Mouse (Mus musculus) MEL (cell line): ENCODE measurements around the gene Spint3. TPM values are rescaled to one million over a fixed set of nuclear protein-coding genes. Genes with fewer than 3 reads are reported as not detected.

Experiments
- DNase-seq: peaks from one replicate; pipeline ENCODE4 v3.0.0; 2011; ENCODE audit warnings: low read depth, low spot score
- H3K27ac ChIP-seq: 2 replicates; pipeline ENCODE4 v1.5.1; 2012; ENCODE audit warnings: low read depth, mild to moderate bottlenecking, control low read depth, low read length, moderate library complexity; ENCODE audit not compliant: control insufficient read depth
- H3K27me3 ChIP-seq, 2 experiments: fragments of 150-350 bp in 1 of 2; sonication (generic) in 1 of 2; 2 replicates each; pipeline ENCODE4 v1.6.1; 2012; ENCODE audit warnings: low read length in 2 of 2, mild to moderate bottlenecking in 2 of 2, improper control_type of control experiment in 1 of 2, moderate library complexity in 1 of 2; ENCODE audit not compliant: insufficient read depth in 2 of 2, control insufficient read depth in 1 of 2
- H3K36me3 ChIP-seq, 2 experiments: 2 replicates each; pipeline ENCODE4 v1.6.1; 2012 to 2014; ENCODE audit warnings: low read length in 2 of 2, improper control_type of control experiment in 1 of 2, inconsistent platforms in 1 of 2, mild to moderate bottlenecking in 1 of 2; ENCODE audit not compliant: insufficient read depth in 2 of 2, control insufficient read depth in 1 of 2
- H3K4me1 ChIP-seq, 2 experiments: fragments of 150-350 bp in 1 of 2; sonication (generic) in 1 of 2; 2 replicates each; pipeline ENCODE4 v1.6.1; 2012; ENCODE audit warnings: low read length in 2 of 2, improper control_type of control experiment in 1 of 2, mild to moderate bottlenecking in 1 of 2; ENCODE audit not compliant: insufficient read depth in 2 of 2, control insufficient read depth in 1 of 2
- H3K4me3 ChIP-seq, 2 experiments: fragments of 150-350 bp in 1 of 2; sonication (generic) in 1 of 2; 2 replicates each; pipeline ENCODE4 v1.5.1; 2012; ENCODE audit warnings: low read depth in 2 of 2, low read length in 2 of 2, mild to moderate bottlenecking in 2 of 2, moderate library complexity in 2 of 2, control low read depth in 1 of 2, improper control_type of control experiment in 1 of 2; ENCODE audit not compliant: control insufficient read depth in 1 of 2, insufficient read depth in 1 of 2
- H3K79me2 ChIP-seq: 2 replicates; pipeline ENCODE4 v1.6.1; 2012; ENCODE audit warnings: mild to moderate bottlenecking, low read length, moderate library complexity; ENCODE audit not compliant: control insufficient read depth, poor library complexity, insufficient read depth
- H3K9ac ChIP-seq: 2 replicates; pipeline ENCODE4 v1.6.1; 2012; ENCODE audit warnings: low read depth, mild to moderate bottlenecking, control low read depth, low read length, moderate library complexity; ENCODE audit not compliant: control insufficient read depth, poor library complexity, severe bottlenecking
- H3K9me3 ChIP-seq: fragments of 150-350 bp; sonication (generic); replicated peaks from 2 replicates; pipeline ENCODE4 v1.6.1; 2012; ENCODE audit warnings: mild to moderate bottlenecking, low read length, improper control_type of control experiment, moderate library complexity; ENCODE audit not compliant: insufficient read depth
- BHLHE40 ChIP-seq: IDR thresholded peaks from 2 replicates; pipeline ENCODE4 v1.6.1; 2012; ENCODE audit warnings: low read depth, mild to moderate bottlenecking, inconsistent platforms, low read length, improper control_type of control experiment, borderline replicate concordance
- CHD1 ChIP-seq: IDR thresholded peaks from 2 replicates; pipeline ENCODE4 v1.6.1; 2012; ENCODE audit warnings: low read depth, mild to moderate bottlenecking, inconsistent platforms, low read length, improper control_type of control experiment
- CHD2 ChIP-seq: IDR thresholded peaks from 2 replicates; pipeline ENCODE4 v1.6.1; 2011; ENCODE audit warnings: low read length, improper control_type of control experiment
- CTCF ChIP-seq, 3 experiments: IDR thresholded peaks in 2 of 3; conservative IDR thresholded peaks in 1 of 3; 2 replicates each; pipeline ENCODE4 v1.5.1; 2011 to 2012; ENCODE audit warnings: low read length in 3 of 3, low read depth in 2 of 3, mild to moderate bottlenecking in 2 of 3, improper control_type of control experiment in 1 of 3, inconsistent platforms in 1 of 3, mixed read lengths in 1 of 3, moderate library complexity in 1 of 3; ENCODE audit not compliant: control insufficient read depth in 1 of 3, insufficient read depth in 1 of 3, poor library complexity in 1 of 3, severe bottlenecking in 1 of 3
- ELF1 ChIP-seq: IDR thresholded peaks from 2 replicates; pipeline ENCODE4 v1.6.1; 2014; ENCODE audit warnings: low read depth, mild to moderate bottlenecking, inconsistent platforms, low read length, improper control_type of control experiment, moderate library complexity
- EP300 ChIP-seq, 2 experiments: IDR thresholded peaks; 2 replicates each; pipeline ENCODE4 v1.6.1; 2011; ENCODE audit warnings: improper control_type of control experiment in 2 of 2, low read length in 2 of 2, low read depth in 1 of 2, mild to moderate bottlenecking in 1 of 2
- ETS1 ChIP-seq: IDR thresholded peaks from 2 replicates; pipeline ENCODE4 v1.6.1; 2012; ENCODE audit warnings: low read depth, mild to moderate bottlenecking, inconsistent platforms, low read length, improper control_type of control experiment, moderate library complexity
- GABPA ChIP-seq: IDR thresholded peaks from 2 replicates; pipeline ENCODE4 v1.6.1; 2012; ENCODE audit warnings: low read depth, mild to moderate bottlenecking, inconsistent platforms, low read length, improper control_type of control experiment, moderate library complexity
- GATA1 ChIP-seq: IDR thresholded peaks from 2 replicates; pipeline ENCODE4 v1.6.1; 2011; ENCODE audit warnings: low read depth, low read length, improper control_type of control experiment
- HCFC1 ChIP-seq: IDR thresholded peaks from 2 replicates; pipeline ENCODE4 v1.6.1; 2012; ENCODE audit warnings: low read depth, mild to moderate bottlenecking, inconsistent platforms, low read length, improper control_type of control experiment, moderate library complexity
- JUND ChIP-seq: IDR thresholded peaks from 2 replicates; pipeline ENCODE4 v1.6.1; 2011; ENCODE audit warnings: low read depth, mild to moderate bottlenecking, improper control_type of control experiment, low read length
- MAFK ChIP-seq: IDR thresholded peaks from 2 replicates; pipeline ENCODE4 v1.6.1; 2011; ENCODE audit warnings: low read depth, mild to moderate bottlenecking, low read length, improper control_type of control experiment, borderline replicate concordance
- MAX ChIP-seq: IDR thresholded peaks from 2 replicates; pipeline ENCODE4 v1.6.1; 2011; ENCODE audit warnings: low read length, improper control_type of control experiment
- MAZ ChIP-seq: IDR thresholded peaks from 2 replicates; pipeline ENCODE4 v1.6.1; 2012; ENCODE audit warnings: low read depth, mild to moderate bottlenecking, inconsistent platforms, low read length, improper control_type of control experiment
- MYC ChIP-seq: IDR thresholded peaks from 2 replicates; pipeline ENCODE4 v1.6.1; 2011; ENCODE audit warnings: low read depth, mild to moderate bottlenecking, low read length, improper control_type of control experiment, moderate library complexity
- NRF1 ChIP-seq: IDR thresholded peaks from 2 replicates; pipeline ENCODE4 v1.6.1; 2014; ENCODE audit warnings: low read depth, mild to moderate bottlenecking, inconsistent platforms, low read length, improper control_type of control experiment, moderate library complexity; ENCODE audit not compliant: poor library complexity, insufficient read depth, severe bottlenecking
- POLR2A ChIP-seq, 2 experiments: IDR thresholded peaks; 2 replicates each; pipeline ENCODE4 v1.6.1; 2011 to 2012; ENCODE audit warnings: low read length in 2 of 2, mild to moderate bottlenecking in 2 of 2, control low read depth in 1 of 2, improper control_type of control experiment in 1 of 2, low read depth in 1 of 2, moderate library complexity in 1 of 2; ENCODE audit not compliant: control insufficient read depth in 1 of 2, insufficient read depth in 1 of 2, poor library complexity in 1 of 2
- POLR2AphosphoS2 ChIP-seq: IDR thresholded peaks from 2 replicates; pipeline ENCODE4 v1.6.1; 2011; ENCODE audit warnings: low read length, improper control_type of control experiment
- RAD21 ChIP-seq: IDR thresholded peaks from 2 replicates; pipeline ENCODE4 v1.6.1; 2011; ENCODE audit warnings: mild to moderate bottlenecking, low read depth, low read length, improper control_type of control experiment
- RCOR1 ChIP-seq: IDR thresholded peaks from 2 replicates; pipeline ENCODE4 v1.6.1; 2012; ENCODE audit warnings: low read depth, mild to moderate bottlenecking, inconsistent platforms, low read length, improper control_type of control experiment
- SIN3A ChIP-seq: IDR thresholded peaks from 2 replicates; pipeline ENCODE4 v1.6.1; 2012; ENCODE audit warnings: low read length, improper control_type of control experiment, inconsistent platforms
- TAL1 ChIP-seq: IDR thresholded peaks from 2 replicates; pipeline ENCODE4 v1.6.1; 2012; ENCODE audit warnings: mild to moderate bottlenecking, inconsistent platforms, low read length, moderate library complexity, mixed read lengths
- TBP ChIP-seq: IDR thresholded peaks from 2 replicates; pipeline ENCODE4 v1.8.0; 2011; ENCODE audit warnings: low read depth, low read length, improper control_type of control experiment
- TCF12 ChIP-seq: IDR thresholded peaks from 2 replicates; pipeline ENCODE4 v1.6.1; 2014; ENCODE audit warnings: low read depth, mild to moderate bottlenecking, inconsistent platforms, low read length, improper control_type of control experiment, moderate library complexity
- UBTF ChIP-seq: IDR thresholded peaks from 2 replicates; pipeline ENCODE4 v1.6.1; 2012; ENCODE audit warnings: low read depth, mild to moderate bottlenecking, inconsistent platforms, low read length, improper control_type of control experiment, moderate library complexity, borderline replicate concordance; ENCODE audit not compliant: insufficient read depth
- USF1 ChIP-seq: IDR thresholded peaks from 2 replicates; pipeline ENCODE4 v1.6.1; 2014; ENCODE audit warnings: low read depth, mild to moderate bottlenecking, inconsistent platforms, low read length, improper control_type of control experiment, moderate library complexity
- ZKSCAN1 ChIP-seq: IDR thresholded peaks from 2 replicates; pipeline ENCODE4 v1.6.1; 2012; ENCODE audit warnings: low read depth, mild to moderate bottlenecking, inconsistent platforms, low read length, improper control_type of control experiment, moderate library complexity
- ZMIZ1 ChIP-seq: IDR thresholded peaks from 2 replicates; pipeline ENCODE4 v1.6.1; 2012; ENCODE audit warnings: low read depth, mild to moderate bottlenecking, inconsistent platforms, low read length, improper control_type of control experiment, moderate library complexity
- ZNF384 ChIP-seq: IDR thresholded peaks from 2 replicates; pipeline ENCODE4 v1.6.1; 2012; ENCODE audit warnings: low read depth, mild to moderate bottlenecking, inconsistent platforms, low read length, improper control_type of control experiment
- polyA plus RNA-seq, 2 experiments: library from polyadenylated mRNA; stranded (reverse) in 1 of 2; unstranded in 1 of 2; fragments of >175 nt in 1 of 2; fragments of >200 nt in 1 of 2; gene quantifications; 2 replicates each; pipeline versions ENCODE4 v1.2.1 to v1.2.4; 2012; ENCODE audit warnings: low replicate concordance in 2 of 2, low read depth in 1 of 2; ENCODE audit not compliant: insufficient read length in 2 of 2, insufficient read depth in 1 of 2, missing spikeins in 1 of 2
- total RNA-seq: library from RNA; depleted of rRNA; stranded (reverse); fragments of 300-350 nt; gene quantifications from 2 replicates; pipeline ENCODE4 v1.2.3, GENCODE M21; 2012

Gene Spint3
- total and polyA plus RNA-seq, 3 experiments, result not detected

DNA sequence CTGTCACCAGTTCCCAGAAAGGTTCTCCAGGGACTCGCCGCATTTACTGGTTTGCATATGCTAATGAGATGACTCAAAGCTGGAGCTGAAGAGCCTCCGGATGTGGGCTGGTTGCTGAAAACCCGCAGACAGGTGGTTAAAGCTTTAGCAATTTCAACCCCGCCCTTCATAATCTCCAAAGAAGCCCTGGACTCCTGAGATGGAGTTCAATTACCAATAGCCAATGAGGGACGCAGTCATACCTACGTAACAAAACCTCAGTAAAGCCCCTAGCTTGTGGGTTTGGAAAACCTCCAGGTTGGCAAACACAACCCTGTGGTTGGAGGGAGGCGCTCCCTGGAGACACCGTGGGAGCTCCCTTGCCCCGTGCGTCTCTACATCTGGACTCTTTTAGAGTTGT is 51.4 kb downstream of the Spint3 start:
- peaks cover 0 to 12% of the 10 kb centered on the region in 2 experiments; a peak in 2 of 4 replicates for H3K36me3 ChIP-seq
- peak overlapping the region; percentile 46 to 47 for H3K4me3 ChIP-seq
- DNase-seq, result peak; percentile 95
- H3K27ac ChIP-seq, result peak overlapping the region; percentile 97
- H3K79me2 ChIP-seq, result peaks cover 5% of the 10 kb centered on the region
- H3K27me3 ChIP-seq, result no peaks in the 10 kb centered on the region
- H3K9ac ChIP-seq, result peak overlapping the region; percentile 76
- H3K4me1 ChIP-seq, result peaks cover 2 to 16% of the 10 kb centered on the region in 2 experiments
- H3K9me3 ChIP-seq, result no peaks in the 10 kb centered on the region
- TF ChIP-seq JUND (no peak), MAX (no peak), MYC (peak; percentile 34; the same call in 1 of the 2 replicates), CTCF (IDR thresholded peaks at IDR 0.05 in 2 of 3, conservative IDR thresholded peaks at IDR 0.05 in 1 of 3; ENCODE audit: control insufficient read depth in 1 of 3, insufficient read depth in 1 of 3, low read depth in 2 of 3, low read length in 3 of 3, poor library complexity in 1 of 3, severe bottlenecking in 1 of 3) (no peak), GABPA (no peak), RCOR1 (peak; percentile 87), GATA1 (peak; percentile 29; the same call in 1 of the 2 replicates), MAFK (peak; percentile 50; the same call in 1 of the 2 replicates), TCF12 (peak; percentile 37), ETS1 (peak; percentile 93), ELF1 (no peak), UBTF (no peak), MAZ (0 out of 2 replicates have a peak, but pooled peaks have one; percentile 18), ZKSCAN1 (no peak), NRF1 (no peak), POLR2A (IDR thresholded peaks at IDR 0.05; ENCODE audit: control insufficient read depth in 1 of 2, insufficient read depth in 1 of 2, low read depth in 1 of 2, low read length in 2 of 2, poor library complexity in 1 of 2) (peak in 1 of 2 experiments; percentile 43; a peak in 1 of 4 replicates), BHLHE40 (no peak), USF1 (no peak), ZNF384 (no peak), TAL1 (peak; percentile 64), POLR2AphosphoS2 (no peak), TBP (peak; percentile 36; the same call in 1 of the 2 replicates), ZMIZ1 (no peak), CHD2 (no peak), SIN3A (peak; percentile 43; the same call in 1 of the 2 replicates), CHD1 (no peak), HCFC1 (no peak), EP300 (IDR thresholded peaks at IDR 0.05; ENCODE audit: low read depth in 1 of 2, low read length in 2 of 2) (peak; percentile 63 to 82), RAD21 (no peak)
